Mouse (Mus musculus): ENCODE measurements around the gene Gm20388. TPM values are rescaled to one million over a fixed set of nuclear protein-coding genes. Genes with fewer than 3 reads are reported as not detected.

Gm20388 gene
- polyA plus RNA-seq, 1 experiment from 2014 or later, result not detected

DNA sequence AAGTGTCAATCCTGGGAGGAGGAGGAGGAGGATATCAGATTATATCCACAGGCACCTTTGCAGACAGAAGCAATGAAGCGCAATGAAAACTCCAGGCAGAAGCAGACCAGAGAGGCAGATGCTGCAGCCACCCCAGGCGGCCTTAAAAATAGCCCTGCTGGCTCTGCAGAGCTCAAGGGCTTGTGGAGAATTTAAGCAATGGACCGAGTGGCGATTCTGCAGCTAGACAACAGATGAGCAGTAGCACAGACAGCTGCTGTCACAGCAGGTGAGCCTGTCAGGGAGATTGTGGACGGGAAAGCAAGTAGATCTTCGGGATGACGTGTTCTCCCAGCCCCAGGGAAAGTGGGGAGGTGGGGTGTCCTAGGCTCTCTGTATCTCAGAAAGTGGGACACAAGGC, 2120.3 kb downstream of the Gm20388 start:
- no peaks in the 10 kb centered on the region for H3K27me3 ChIP-seq (ENCODE audit: control insufficient read depth, insufficient read depth, low read length)
- no peak overlapping the region for H3K4me2 ChIP-seq (replicated peaks; ENCODE audit: low read depth)
- DNase-seq (ENCODE audit: low spot score), result no peak
- H3K4me3 ChIP-seq (ENCODE audit: low read depth, low read length), result no peak overlapping the region
- H3K4me1 ChIP-seq (replicated peaks; ENCODE audit: control insufficient read depth, insufficient read depth), result no peaks in the 10 kb centered on the region
- no peak overlapping the region for H3K9ac ChIP-seq (ENCODE audit: low read length)
- no peaks in the 10 kb centered on the region for H3K9me3 ChIP-seq (ENCODE audit: control insufficient read depth, low read length)
- 63% methylated on average over 7 of the region's 7 CpGs for WGBS
- H3K36me3 ChIP-seq (ENCODE audit: control insufficient read depth, insufficient read depth, low read length), result peaks cover 4% of the 10 kb centered on the region; the same call in 1 of the 2 replicates
- no peak for ATAC-seq (ENCODE audit: low FRiP score, low TSS enrichment)
- no peak overlapping the region for H3K27ac ChIP-seq (replicated peaks)
- TF ChIP-seq CTCF (IDR thresholded peaks at IDR 0.05; ENCODE audit: low read depth) (no peak), EP300 (optimal IDR thresholded peaks at IDR 0.05) (no peak)

DNA sequence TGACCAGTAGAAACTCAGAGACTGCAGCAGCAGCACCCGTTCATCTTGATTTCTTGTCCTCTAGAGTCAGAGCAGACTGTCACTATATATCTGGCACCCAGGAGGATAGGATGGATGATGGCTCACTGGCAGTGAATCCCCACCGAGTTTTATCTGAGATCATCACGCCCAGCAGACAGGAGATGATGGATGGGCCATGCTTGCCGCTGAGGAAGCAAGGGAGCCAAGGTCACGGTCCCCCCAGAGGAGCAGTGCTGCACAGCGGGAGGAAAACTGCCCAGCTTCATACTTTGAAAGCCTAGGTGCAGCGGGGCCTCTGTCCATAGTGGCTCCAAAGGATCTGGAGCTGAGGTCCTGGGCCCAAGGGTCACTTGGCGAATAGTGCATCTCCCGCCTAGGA, 2122.1 kb downstream of the Gm20388 start:
- no peak for DNase-seq (ENCODE audit: low spot score)
- H3K27ac ChIP-seq (replicated peaks), result no peak overlapping the region
- WGBS, result 31% methylated on average over 9 of the region's 9 CpGs
- H3K4me3 ChIP-seq (ENCODE audit: low read depth, low read length), result no peak overlapping the region
- no peaks in the 10 kb centered on the region for H3K9me3 ChIP-seq (ENCODE audit: control insufficient read depth, low read length)
- no peaks in the 10 kb centered on the region for H3K4me1 ChIP-seq (replicated peaks; ENCODE audit: control insufficient read depth, insufficient read depth)
- no peaks in the 10 kb centered on the region for H3K36me3 ChIP-seq (ENCODE audit: control insufficient read depth, insufficient read depth, low read length)
- H3K4me2 ChIP-seq (replicated peaks; ENCODE audit: low read depth), result no peak overlapping the region
- no peak for TF ChIP-seq CTCF (IDR thresholded peaks at IDR 0.05; ENCODE audit: low read depth)
- TF ChIP-seq EP300 (optimal IDR thresholded peaks at IDR 0.05), result no peak
- no peak overlapping the region for H3K9ac ChIP-seq (ENCODE audit: low read length)
- no peaks in the 10 kb centered on the region for H3K27me3 ChIP-seq (ENCODE audit: control insufficient read depth, insufficient read depth, low read length)
- ATAC-seq (ENCODE audit: low FRiP score, low TSS enrichment), result no peak

DNA sequence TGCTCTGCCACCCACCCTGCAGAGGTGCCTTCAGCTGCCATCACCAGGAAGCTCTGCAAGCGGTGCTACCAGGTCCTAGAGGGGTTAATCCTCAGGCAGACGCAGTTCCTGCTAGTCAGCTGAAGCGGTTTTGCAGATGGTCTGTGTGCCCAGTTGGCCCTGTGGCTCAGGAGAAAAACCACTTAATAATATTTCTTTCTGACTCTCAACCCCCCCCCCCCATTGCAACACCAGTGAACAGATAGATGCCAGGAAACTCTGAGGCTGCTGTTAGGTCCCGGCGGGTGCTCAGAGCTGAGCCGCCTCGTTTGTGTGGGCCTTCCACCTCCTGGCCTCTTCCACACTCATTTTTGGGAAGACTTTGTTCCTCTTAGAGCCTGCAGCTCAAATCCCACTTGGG, 2124.9 kb downstream of the Gm20388 start:
- ATAC-seq (ENCODE audit: low FRiP score, low TSS enrichment), result no peak
- WGBS, result 57% methylated on average over 7 of the region's 7 CpGs

DNA sequence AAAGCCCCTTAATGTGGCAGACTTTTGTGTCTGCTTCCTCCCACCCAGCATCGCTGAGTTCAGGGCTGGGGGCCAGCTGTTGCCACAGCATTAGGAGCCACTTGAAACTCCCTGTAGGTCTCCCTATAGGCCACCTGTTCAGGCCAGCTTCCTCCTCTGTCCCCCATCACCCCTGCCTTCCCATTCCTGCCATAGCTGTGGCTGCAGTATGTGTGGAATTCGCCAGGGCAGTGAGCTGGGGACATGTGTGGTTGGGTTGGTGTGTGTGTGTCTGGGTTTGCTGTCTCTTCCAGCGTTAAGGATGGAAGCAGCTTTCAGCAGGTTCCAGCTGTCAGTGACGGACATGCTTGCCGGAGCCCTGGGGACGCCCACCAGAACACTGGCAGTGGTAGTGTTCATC, 2125.7 kb downstream of the Gm20388 start:
- no peak overlapping the region for H3K9ac ChIP-seq (ENCODE audit: low read length)
- 75% methylated on average over 6 of the region's 6 CpGs for WGBS
- no peak for DNase-seq (ENCODE audit: low spot score)
- no peak for TF ChIP-seq CTCF (IDR thresholded peaks at IDR 0.05; ENCODE audit: low read depth)
- no peak overlapping the region for H3K4me3 ChIP-seq (ENCODE audit: low read depth, low read length)
- H3K9me3 ChIP-seq (ENCODE audit: control insufficient read depth, low read length), result no peaks in the 10 kb centered on the region
- H3K4me1 ChIP-seq (replicated peaks; ENCODE audit: control insufficient read depth, insufficient read depth), result no peaks in the 10 kb centered on the region
- no peak overlapping the region for H3K27ac ChIP-seq (replicated peaks)
- no peak for ATAC-seq (ENCODE audit: low FRiP score, low TSS enrichment)
- no peak overlapping the region for H3K4me2 ChIP-seq (replicated peaks; ENCODE audit: low read depth)
- H3K27me3 ChIP-seq (ENCODE audit: control insufficient read depth, insufficient read depth, low read length), result no peaks in the 10 kb centered on the region
- H3K36me3 ChIP-seq (ENCODE audit: control insufficient read depth, insufficient read depth, low read length), result no peaks in the 10 kb centered on the region

More for the DNA sequence above, 2124.9 kb downstream of the Gm20388 start:
- TF ChIP-seq EP300 (optimal IDR thresholded peaks at IDR 0.05), result no peak
- no peak for TF ChIP-seq CTCF (IDR thresholded peaks at IDR 0.05; ENCODE audit: low read depth)
- H3K4me3 ChIP-seq (ENCODE audit: low read depth, low read length), result no peak overlapping the region
- no peaks in the 10 kb centered on the region for H3K9me3 ChIP-seq (ENCODE audit: control insufficient read depth, low read length)
- H3K4me2 ChIP-seq (replicated peaks; ENCODE audit: low read depth), result no peak overlapping the region
- no peaks in the 10 kb centered on the region for H3K27me3 ChIP-seq (ENCODE audit: control insufficient read depth, insufficient read depth, low read length)
- no peak overlapping the region for H3K27ac ChIP-seq (replicated peaks)
- no peaks in the 10 kb centered on the region for H3K4me1 ChIP-seq (replicated peaks; ENCODE audit: control insufficient read depth, insufficient read depth)
- H3K36me3 ChIP-seq (ENCODE audit: control insufficient read depth, insufficient read depth, low read length), result no peaks in the 10 kb centered on the region
- no peak for DNase-seq (ENCODE audit: low spot score)
- no peak overlapping the region for H3K9ac ChIP-seq (ENCODE audit: low read length)

DNA sequence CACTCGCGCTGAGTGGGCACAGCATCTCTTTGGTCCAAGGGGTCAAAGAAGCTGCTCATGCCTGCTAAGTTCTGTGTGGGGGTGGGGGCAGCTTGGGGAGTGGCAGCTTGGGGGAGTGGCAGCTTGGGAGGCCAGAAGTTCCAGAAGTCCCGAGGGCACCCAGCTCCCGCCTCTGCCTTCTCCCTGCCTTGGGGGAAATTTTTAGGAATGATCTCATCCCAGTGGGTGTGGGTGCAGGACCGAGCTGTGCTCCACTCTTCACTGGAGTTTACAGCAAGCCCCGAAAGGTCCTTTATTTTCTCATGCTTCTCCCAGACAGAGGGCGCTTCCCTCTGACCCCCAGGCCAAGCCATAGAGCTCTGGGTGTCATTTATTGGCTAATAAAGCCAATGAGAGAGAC, 2126.6 kb downstream of the Gm20388 start:
- H3K4me2 ChIP-seq (replicated peaks; ENCODE audit: low read depth), result no peak overlapping the region
- H3K27me3 ChIP-seq (ENCODE audit: control insufficient read depth, insufficient read depth, low read length), result no peaks in the 10 kb centered on the region
- H3K36me3 ChIP-seq (ENCODE audit: control insufficient read depth, insufficient read depth, low read length), result no peaks in the 10 kb centered on the region
- H3K9ac ChIP-seq (ENCODE audit: low read length), result no peak overlapping the region
- no peak overlapping the region for H3K4me3 ChIP-seq (ENCODE audit: low read depth, low read length)
- WGBS, result 54% methylated on average over 7 of the region's 7 CpGs
- TF ChIP-seq CTCF (IDR thresholded peaks at IDR 0.05; ENCODE audit: low read depth) (no peak), EP300 (optimal IDR thresholded peaks at IDR 0.05) (no peak)
- H3K9me3 ChIP-seq (ENCODE audit: control insufficient read depth, low read length), result no peaks in the 10 kb centered on the region
- no peak for ATAC-seq (ENCODE audit: low FRiP score, low TSS enrichment)
- no peak for DNase-seq (ENCODE audit: low spot score)
- H3K27ac ChIP-seq (replicated peaks), result no peak overlapping the region
- H3K4me1 ChIP-seq (replicated peaks; ENCODE audit: control insufficient read depth, insufficient read depth), result no peaks in the 10 kb centered on the region

DNA sequence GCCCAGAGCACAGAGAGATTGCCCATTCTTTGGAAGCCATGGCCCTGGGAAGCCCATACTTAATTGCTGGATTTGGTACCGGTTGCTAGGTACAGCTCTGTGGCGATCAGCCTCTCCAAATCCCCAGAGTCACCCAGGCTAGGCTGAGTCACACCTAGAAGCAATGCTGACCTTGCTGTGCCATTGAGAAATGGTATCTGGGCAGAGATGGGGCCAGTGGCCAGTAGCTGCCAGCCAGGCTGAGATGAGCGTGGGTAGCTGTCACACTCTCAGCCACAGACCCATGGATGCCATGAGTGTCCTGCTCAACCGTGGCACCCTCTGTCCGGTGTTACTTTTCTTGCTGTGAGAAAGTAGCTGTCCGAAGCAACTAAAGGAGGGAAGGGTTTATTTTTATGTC, 2127.4 kb downstream of the Gm20388 start:
- H3K9me3 ChIP-seq (ENCODE audit: control insufficient read depth, low read length), result no peaks in the 10 kb centered on the region
- H3K36me3 ChIP-seq (ENCODE audit: control insufficient read depth, insufficient read depth, low read length), result no peaks in the 10 kb centered on the region
- no peak overlapping the region for H3K9ac ChIP-seq (ENCODE audit: low read length)
- ATAC-seq (ENCODE audit: low FRiP score, low TSS enrichment) (no peak), DNase-seq (ENCODE audit: low spot score) (no peak)
- TF ChIP-seq EP300 (optimal IDR thresholded peaks at IDR 0.05) (no peak), CTCF (IDR thresholded peaks at IDR 0.05; ENCODE audit: low read depth) (no peak)
- H3K4me1 ChIP-seq (replicated peaks; ENCODE audit: control insufficient read depth, insufficient read depth), result no peaks in the 10 kb centered on the region
- no peak overlapping the region for H3K4me3 ChIP-seq (ENCODE audit: low read depth, low read length)
- 94% methylated on average over 6 of the region's 6 CpGs for WGBS
- no peak overlapping the region for H3K4me2 ChIP-seq (replicated peaks; ENCODE audit: low read depth)
- no peaks in the 10 kb centered on the region for H3K27me3 ChIP-seq (ENCODE audit: control insufficient read depth, insufficient read depth, low read length)
- H3K27ac ChIP-seq (replicated peaks), result no peak overlapping the region
